Mouse (Mus musculus): ENCODE results near the gene Pga5. TPM values are rescaled to one million over a fixed set of nuclear protein-coding genes. Genes with fewer than 3 reads are reported as not detected.

Pga5 gene
- polyA plus RNA-seq (2015; fragmentation: Nextera tagmentation; extraction: Ambion mirVana): 0.43 and 0.70 TPM in 2 replicates

DNA sequence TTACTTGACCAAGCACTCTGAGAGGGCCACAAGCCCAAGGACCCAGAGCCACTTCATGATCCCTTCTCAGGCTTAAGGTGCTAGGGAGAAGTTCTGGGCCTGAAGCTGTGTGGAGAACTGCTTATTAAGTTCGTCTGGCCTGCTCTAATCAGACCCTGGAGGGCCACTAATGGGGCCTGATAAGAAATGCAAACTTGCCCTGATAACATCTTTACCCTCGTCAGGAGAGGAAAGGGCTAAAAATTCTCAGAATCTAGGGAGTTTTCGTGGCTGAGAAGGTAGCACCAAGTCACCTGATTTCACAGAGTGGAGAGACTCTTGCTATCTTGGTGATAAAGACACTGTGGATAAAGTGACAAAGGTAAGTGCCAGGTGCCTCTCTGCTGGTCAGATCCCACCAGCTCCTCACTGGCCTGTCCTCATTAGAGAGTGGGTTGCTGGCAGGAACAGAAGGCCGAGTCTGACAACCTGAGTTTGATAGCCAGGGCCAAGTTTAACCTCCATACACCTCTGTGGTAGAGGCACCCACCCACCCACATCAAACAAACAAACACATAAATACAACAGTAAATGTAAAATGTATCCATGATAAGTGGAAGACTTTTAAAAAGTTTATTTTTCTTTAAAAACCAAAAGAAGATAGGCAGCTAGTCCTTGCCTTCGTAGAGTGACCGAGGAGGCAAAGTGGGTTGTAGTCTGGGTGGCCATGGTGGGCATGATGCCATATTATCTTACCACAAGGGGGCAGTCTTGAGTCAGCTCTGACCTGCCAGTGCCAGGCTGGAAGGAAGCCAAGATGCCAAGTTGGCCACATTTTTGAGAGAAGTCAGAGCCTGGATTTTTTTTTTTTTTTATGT lies at the start of gene Pga5:
Gene Pga5, minus strand, starts transcription at position 157 of the 857 bp plus-strand sequence.
- H3K4me1 ChIP-seq (replicated peaks; ENCODE audit: insufficient read depth, low read length): no peaks in the 10 kb centered on the region
- peak; percentile 83 for DNase-seq (ENCODE audit: low spot score)
- H3K27ac ChIP-seq: no peak within 1 kb of the TSS
- 35% methylated on average over 6 of the region's 6 CpGs for WGBS
- no peak for ATAC-seq (replicated peaks; ENCODE audit: low FRiP score, low read depth)
- H3K9me3 ChIP-seq (replicated peaks; ENCODE audit: low read length): no peaks in the 10 kb centered on the region
- no peaks in the 10 kb centered on the region for H3K36me3 ChIP-seq (ENCODE audit: insufficient read depth, low read length)
- peak; percentile 94 for TF ChIP-seq CTCF (IDR thresholded peaks at IDR 0.05; ENCODE audit: low read depth)
- no peak within 1 kb of the TSS for H3K4me3 ChIP-seq (replicated peaks; ENCODE audit: low read depth, low read length)
- no peaks in the 10 kb centered on the region for H3K27me3 ChIP-seq (ENCODE audit: insufficient read depth, low read length)
- no peak within 1 kb of the TSS for H3K9ac ChIP-seq (ENCODE audit: low read depth, low read length)
- H3K4me2 ChIP-seq (ENCODE audit: low read length): no peak within 1 kb of the TSS

DNA sequence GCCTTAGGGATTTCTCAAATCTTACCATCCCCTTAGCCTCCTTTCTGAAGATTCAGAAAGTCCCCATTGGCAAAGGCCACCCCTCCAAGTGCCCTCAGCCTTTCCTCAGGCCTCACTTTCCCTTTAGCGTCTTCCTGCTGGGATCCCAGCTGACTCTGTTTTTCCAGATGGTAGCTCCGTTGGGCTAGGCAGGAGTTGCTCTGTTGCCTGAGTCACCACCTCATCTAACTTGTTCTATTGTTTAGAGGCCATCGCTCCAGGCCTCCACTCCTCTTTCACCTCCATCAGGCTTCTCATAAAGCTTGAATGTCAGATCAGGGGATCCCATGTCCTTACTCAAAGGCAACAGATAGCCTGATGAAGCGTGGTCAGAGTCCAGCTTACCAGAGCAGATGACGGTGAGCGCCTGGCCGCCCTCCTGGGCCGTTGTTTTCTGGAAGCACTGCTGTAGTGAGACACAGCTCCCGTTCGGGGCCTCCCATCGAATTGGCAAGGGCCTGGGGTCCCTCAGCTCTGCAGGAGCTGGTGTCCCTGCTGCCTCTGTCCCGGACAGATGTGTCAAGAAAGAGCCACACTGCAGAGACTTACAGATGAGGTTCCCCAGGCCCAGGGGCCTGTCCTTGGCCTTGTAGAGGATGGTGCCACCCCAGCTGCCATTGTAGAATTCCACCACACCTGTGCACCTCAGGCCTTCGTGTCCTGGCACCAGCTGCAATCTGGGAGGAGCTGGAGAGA lies 46.9 kb upstream of the Pga5 start:
- H3K27me3 ChIP-seq (ENCODE audit: insufficient read depth, low read length): no peaks in the 10 kb centered on the region
- no peak for TF ChIP-seq CTCF (IDR thresholded peaks at IDR 0.05; ENCODE audit: low read depth)
- ATAC-seq (replicated peaks; ENCODE audit: low FRiP score, low read depth) (no peak), DNase-seq (ENCODE audit: low spot score) (no peak)
- H3K9me3 ChIP-seq (replicated peaks; ENCODE audit: low read length): no peaks in the 10 kb centered on the region
- peaks cover 13% of the 10 kb centered on the region for H3K4me1 ChIP-seq (replicated peaks; ENCODE audit: insufficient read depth, low read length)
- no peak overlapping the region for H3K9ac ChIP-seq (ENCODE audit: low read depth, low read length)
- no peak overlapping the region for H3K27ac ChIP-seq
- no peak overlapping the region for H3K4me2 ChIP-seq (ENCODE audit: low read length)
- H3K36me3 ChIP-seq (ENCODE audit: insufficient read depth, low read length): no peaks in the 10 kb centered on the region
- WGBS: 69% methylated on average over 13 of the region's 13 CpGs
- H3K4me3 ChIP-seq (replicated peaks; ENCODE audit: low read depth, low read length): no peak overlapping the region

DNA sequence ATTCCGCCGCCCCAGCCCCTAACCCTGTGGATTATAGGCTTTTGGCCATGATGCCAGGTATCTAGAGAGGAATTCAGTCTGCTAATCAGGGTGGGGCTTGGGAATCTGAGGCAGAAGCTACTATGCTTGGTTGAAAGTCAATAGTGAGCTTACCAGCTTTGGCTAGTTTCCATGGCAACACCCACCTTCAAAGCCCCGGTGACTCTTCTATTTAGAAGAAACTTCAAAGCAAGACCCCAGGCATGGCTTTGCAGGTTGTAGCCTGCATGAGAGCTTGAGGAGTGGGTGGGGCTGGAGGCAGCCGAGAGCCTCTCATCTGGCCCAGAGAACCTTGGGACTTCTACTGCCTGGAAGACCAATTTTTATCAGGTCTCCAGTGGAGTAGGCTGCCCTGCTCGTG lies 45.8 kb upstream of the Pga5 start:
- Histone ChIP-seq H3K9me3 (replicated peaks; ENCODE audit: low read length) (no peaks in the 10 kb centered on the region), H3K4me1 (replicated peaks; ENCODE audit: insufficient read depth, low read length) (peaks cover 17% of the 10 kb centered on the region), H3K9ac (ENCODE audit: low read depth, low read length) (no peak overlapping the region), H3K4me2 (ENCODE audit: low read length) (no peak overlapping the region), H3K27ac (no peak overlapping the region), H3K36me3 (ENCODE audit: insufficient read depth, low read length) (no peaks in the 10 kb centered on the region), H3K27me3 (ENCODE audit: insufficient read depth, low read length) (no peaks in the 10 kb centered on the region), H3K4me3 (replicated peaks; ENCODE audit: low read depth, low read length) (no peak overlapping the region)
- no peak for TF ChIP-seq CTCF (IDR thresholded peaks at IDR 0.05; ENCODE audit: low read depth)
- 54% methylated on average over 5 of the region's 5 CpGs for WGBS
- ATAC-seq (replicated peaks; ENCODE audit: low FRiP score, low read depth) (no peak), DNase-seq (ENCODE audit: low spot score) (no peak)

DNA sequence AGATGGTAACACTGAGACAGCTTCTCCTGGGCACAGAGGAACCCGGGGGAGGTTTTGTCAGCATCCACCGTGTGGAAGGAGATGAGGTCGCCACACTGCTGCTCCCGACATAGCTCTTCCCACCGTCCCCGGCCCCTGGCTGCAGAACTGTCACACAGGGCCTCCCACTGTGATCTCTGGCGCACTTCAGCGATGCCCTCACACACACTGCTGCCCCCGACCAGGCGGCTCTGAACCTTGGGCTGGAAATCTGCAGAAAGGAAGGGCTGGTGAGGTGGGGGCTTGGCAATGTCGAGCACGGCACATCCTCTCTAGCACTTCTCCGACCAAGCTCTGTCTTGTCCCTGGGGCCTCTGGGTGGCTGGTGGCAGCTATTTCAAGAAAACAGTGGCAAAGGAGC lies 45.2 kb upstream of the Pga5 start:
- Histone ChIP-seq H3K27ac (no peak overlapping the region), H3K9me3 (replicated peaks; ENCODE audit: low read length) (no peaks in the 10 kb centered on the region), H3K9ac (ENCODE audit: low read depth, low read length) (no peak overlapping the region), H3K4me3 (replicated peaks; ENCODE audit: low read depth, low read length) (no peak overlapping the region), H3K27me3 (ENCODE audit: insufficient read depth, low read length) (no peaks in the 10 kb centered on the region), H3K4me2 (ENCODE audit: low read length) (no peak overlapping the region), H3K36me3 (ENCODE audit: insufficient read depth, low read length) (no peaks in the 10 kb centered on the region), H3K4me1 (replicated peaks; ENCODE audit: insufficient read depth, low read length) (peaks cover 17% of the 10 kb centered on the region)
- peak; percentile 60 for DNase-seq (ENCODE audit: low spot score)
- 10% methylated on average over 13 of the region's 13 CpGs for WGBS
- ATAC-seq (replicated peaks; ENCODE audit: low FRiP score, low read depth): no peak
- TF ChIP-seq CTCF (IDR thresholded peaks at IDR 0.05; ENCODE audit: low read depth): no peak

DNA sequence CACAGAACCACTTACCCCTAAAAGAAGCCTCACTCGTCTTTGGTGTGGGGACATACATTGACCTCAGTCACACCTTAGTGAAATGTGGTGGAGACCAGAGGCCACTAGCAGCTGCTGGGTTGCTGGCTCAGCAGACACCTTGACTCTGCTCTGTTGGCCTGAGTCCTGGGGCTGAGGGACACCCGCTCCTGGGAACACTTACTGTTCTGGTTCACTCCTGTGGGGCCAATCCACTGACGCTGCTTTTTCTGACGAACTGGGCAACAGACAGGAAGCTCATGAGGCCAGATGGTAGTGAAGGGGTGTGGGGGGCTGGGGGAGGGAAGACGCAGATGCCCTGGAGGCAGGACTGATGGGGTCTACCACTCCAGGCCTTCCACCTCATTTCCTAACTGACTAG lies 43.2 kb upstream of the Pga5 start:
- H3K4me1 ChIP-seq (replicated peaks; ENCODE audit: insufficient read depth, low read length): peaks cover 17% of the 10 kb centered on the region
- DNase-seq (ENCODE audit: low spot score): no peak
- no peak overlapping the region for H3K27ac ChIP-seq
- H3K9ac ChIP-seq (ENCODE audit: low read depth, low read length): no peak overlapping the region
- no peaks in the 10 kb centered on the region for H3K27me3 ChIP-seq (ENCODE audit: insufficient read depth, low read length)
- no peak for ATAC-seq (replicated peaks; ENCODE audit: low FRiP score, low read depth)
- H3K4me3 ChIP-seq (replicated peaks; ENCODE audit: low read depth, low read length): no peak overlapping the region
- H3K9me3 ChIP-seq (replicated peaks; ENCODE audit: low read length): no peaks in the 10 kb centered on the region
- 45% methylated on average over 5 of the region's 5 CpGs for WGBS
- H3K4me2 ChIP-seq (ENCODE audit: low read length): no peak overlapping the region
- TF ChIP-seq CTCF (IDR thresholded peaks at IDR 0.05; ENCODE audit: low read depth): no peak
- H3K36me3 ChIP-seq (ENCODE audit: insufficient read depth, low read length): no peaks in the 10 kb centered on the region

- Histone ChIP-seq H3K4me3 (replicated peaks; ENCODE audit: low read depth, low read length) (no peak overlapping the region), H3K4me2 (ENCODE audit: low read length) (no peak overlapping the region), H3K36me3 (ENCODE audit: insufficient read depth, low read length) (no peaks in the 10 kb centered on the region), H3K9ac (ENCODE audit: low read depth, low read length) (no peak overlapping the region), H3K9me3 (replicated peaks; ENCODE audit: low read length) (no peaks in the 10 kb centered on the region), H3K27me3 (ENCODE audit: insufficient read depth, low read length) (no peaks in the 10 kb centered on the region), H3K27ac (no peak overlapping the region), H3K4me1 (replicated peaks; ENCODE audit: insufficient read depth, low read length) (peaks cover 17% of the 10 kb centered on the region)
- TF ChIP-seq CTCF (IDR thresholded peaks at IDR 0.05; ENCODE audit: low read depth): no peak
- ATAC-seq (replicated peaks; ENCODE audit: low FRiP score, low read depth) (no peak), DNase-seq (ENCODE audit: low spot score) (no peak)
- WGBS: 10% methylated on average over 3 of the region's 3 CpGs
Observed at GRCm38 (mm10) chr19:10720524-10720923, 42.7 kb upstream of the Pga5 start.
